Mouse (Mus musculus): ENCODE results near the gene Slc7a5. TPM values are rescaled to one million over a fixed set of nuclear protein-coding genes. Genes with fewer than 3 reads are reported as not detected.

The Slc7a5 gene
- polyA plus RNA-seq, 1 experiment from 2014 or later = 11.6 TPM

- peak overlapping the region; percentile 99 for H3K4me2 ChIP-seq (ENCODE audit: low read depth, low read length)
- H3K27ac ChIP-seq (ENCODE audit: low read length) = no peak overlapping the region
- no peak overlapping the region for H3K4me3 ChIP-seq (ENCODE audit: low read length)
- H3K4me1 ChIP-seq (ENCODE audit: control insufficient read depth, insufficient read depth, low read length) = peaks cover 29% of the 10 kb centered on the region
- WGBS = 84% methylated on average over 9 of the region's 9 CpGs
- no peaks in the 10 kb centered on the region for H3K36me3 ChIP-seq (ENCODE audit: control insufficient read depth, insufficient read depth, low read length)
- no peaks in the 10 kb centered on the region for H3K27me3 ChIP-seq (replicated peaks; ENCODE audit: control insufficient read depth, insufficient read depth, low read length)
- no peaks in the 10 kb centered on the region for H3K9me3 ChIP-seq (ENCODE audit: control insufficient read depth, low read length)
- no peak overlapping the region for H3K9ac ChIP-seq (ENCODE audit: low read depth, low read length)
- ATAC-seq = no peak
These were observed 2.5 kb downstream of the Slc7a5 start for GRCm38 (mm10) chr8:121904999-121905398.

DNA sequence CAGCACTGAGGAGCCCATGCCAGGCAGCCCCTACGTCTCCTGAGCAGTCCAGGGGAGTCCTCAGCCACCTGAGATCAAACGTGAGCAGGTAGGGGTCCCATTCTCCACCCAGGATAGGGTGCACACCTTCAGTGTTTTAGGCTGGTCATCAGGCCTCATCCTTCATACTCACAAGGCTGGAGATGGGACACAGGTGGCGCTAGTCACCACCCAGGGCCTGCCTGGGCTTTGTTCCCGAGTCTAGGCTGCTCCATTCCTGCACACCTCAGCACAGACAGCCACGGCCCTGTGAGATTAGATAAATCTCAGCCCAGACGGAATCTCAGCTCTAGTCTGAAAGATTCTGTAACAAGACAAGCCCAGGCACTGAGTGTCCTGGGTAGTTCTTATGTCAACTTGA lies 3.5 kb downstream of the Slc7a5 start:
- H3K9ac ChIP-seq (ENCODE audit: low read depth, low read length) = no peak overlapping the region
- no peaks in the 10 kb centered on the region for H3K36me3 ChIP-seq (ENCODE audit: control insufficient read depth, insufficient read depth, low read length)
- peaks cover 36% of the 10 kb centered on the region for H3K4me1 ChIP-seq (ENCODE audit: control insufficient read depth, insufficient read depth, low read length)
- no peak overlapping the region for H3K27ac ChIP-seq (ENCODE audit: low read length)
- ATAC-seq = no peak
- no peak overlapping the region for H3K4me3 ChIP-seq (ENCODE audit: low read length)
- WGBS = 55% methylated on average over 6 of the region's 6 CpGs
- no peaks in the 10 kb centered on the region for H3K27me3 ChIP-seq (replicated peaks; ENCODE audit: control insufficient read depth, insufficient read depth, low read length)
- H3K9me3 ChIP-seq (ENCODE audit: control insufficient read depth, low read length) = no peaks in the 10 kb centered on the region
- no peak overlapping the region for H3K4me2 ChIP-seq (ENCODE audit: low read depth, low read length)

GRCm38 (mm10) chr8:121901498-121902236 lies 5.8 kb downstream of the Slc7a5 start:
- WGBS = 55% methylated on average over 8 of the region's 8 CpGs
- no peaks in the 10 kb centered on the region for H3K27me3 ChIP-seq (replicated peaks; ENCODE audit: control insufficient read depth, insufficient read depth, low read length)
- H3K9ac ChIP-seq (ENCODE audit: low read depth, low read length) = no peak overlapping the region
- no peak overlapping the region for H3K4me3 ChIP-seq (ENCODE audit: low read length)
- no peaks in the 10 kb centered on the region for H3K9me3 ChIP-seq (ENCODE audit: control insufficient read depth, low read length)
- peaks cover 48% of the 10 kb centered on the region for H3K4me1 ChIP-seq (ENCODE audit: control insufficient read depth, insufficient read depth, low read length)
- no peak overlapping the region for H3K27ac ChIP-seq (ENCODE audit: low read length)
- no peak for ATAC-seq
- no peak overlapping the region for H3K4me2 ChIP-seq (ENCODE audit: low read depth, low read length)
- H3K36me3 ChIP-seq (ENCODE audit: control insufficient read depth, insufficient read depth, low read length) = no peaks in the 10 kb centered on the region

- Histone ChIP-seq H3K9me3 (ENCODE audit: control insufficient read depth, low read length) (no peaks in the 10 kb centered on the region), H3K4me3 (ENCODE audit: low read length) (no peak overlapping the region), H3K4me1 (ENCODE audit: control insufficient read depth, insufficient read depth, low read length) (peaks cover 47% of the 10 kb centered on the region), H3K27me3 (replicated peaks; ENCODE audit: control insufficient read depth, insufficient read depth, low read length) (no peaks in the 10 kb centered on the region), H3K9ac (ENCODE audit: low read depth, low read length) (peak overlapping the region; percentile 38; the same call in 1 of the 2 replicates), H3K27ac (ENCODE audit: low read length) (peak overlapping the region; percentile 99), H3K36me3 (ENCODE audit: control insufficient read depth, insufficient read depth, low read length) (no peaks in the 10 kb centered on the region), H3K4me2 (ENCODE audit: low read depth, low read length) (no peak overlapping the region; the same call in 1 of the 2 replicates)
- 74% methylated on average over 18 of the region's 18 CpGs for WGBS
- ATAC-seq = no peak
These were observed 8.1 kb downstream of the Slc7a5 start for GRCm38 (mm10) chr8:121899180-121900044.

DNA sequence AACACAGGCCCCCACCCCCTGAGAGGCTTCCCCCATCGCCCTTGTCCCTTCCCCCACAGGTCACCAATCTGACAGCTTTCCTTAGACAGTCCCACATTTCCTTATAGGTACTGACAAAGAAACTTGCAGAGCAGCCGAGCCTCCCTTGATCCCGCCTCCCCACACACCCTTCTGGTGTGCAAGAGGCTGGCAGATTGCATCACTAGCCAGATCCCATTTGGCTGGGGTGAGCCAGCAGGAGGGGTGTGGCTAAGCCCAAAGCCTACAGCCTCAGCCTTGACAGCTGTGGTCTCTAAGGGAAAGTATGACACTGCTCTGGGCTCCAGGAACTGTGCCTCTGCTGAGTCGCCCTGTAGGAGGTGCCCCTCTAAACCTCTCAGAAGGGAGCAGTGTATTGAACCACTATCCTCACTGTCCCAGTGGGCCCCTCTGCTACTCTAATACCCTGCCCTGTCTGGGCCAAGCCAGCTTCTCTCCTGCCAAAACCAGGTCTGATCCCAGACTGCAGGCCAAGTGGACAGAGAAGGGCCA lies 9.0 kb downstream of the Slc7a5 start:
- Histone ChIP-seq H3K4me2 (ENCODE audit: low read depth, low read length) (peak overlapping the region; percentile 53), H3K4me3 (ENCODE audit: low read length) (peak overlapping the region; percentile 33), H3K27ac (ENCODE audit: low read length) (peak overlapping the region; percentile 99), H3K9me3 (ENCODE audit: control insufficient read depth, low read length) (no peaks in the 10 kb centered on the region), H3K27me3 (replicated peaks; ENCODE audit: control insufficient read depth, insufficient read depth, low read length) (no peaks in the 10 kb centered on the region), H3K9ac (ENCODE audit: low read depth, low read length) (peak overlapping the region; percentile 38), H3K36me3 (ENCODE audit: control insufficient read depth, insufficient read depth, low read length) (no peaks in the 10 kb centered on the region), H3K4me1 (ENCODE audit: control insufficient read depth, insufficient read depth, low read length) (peaks cover 41% of the 10 kb centered on the region)
- WGBS = 0% methylated on average over 4 of the region's 4 CpGs
- ATAC-seq = peak; percentile 94

DNA sequence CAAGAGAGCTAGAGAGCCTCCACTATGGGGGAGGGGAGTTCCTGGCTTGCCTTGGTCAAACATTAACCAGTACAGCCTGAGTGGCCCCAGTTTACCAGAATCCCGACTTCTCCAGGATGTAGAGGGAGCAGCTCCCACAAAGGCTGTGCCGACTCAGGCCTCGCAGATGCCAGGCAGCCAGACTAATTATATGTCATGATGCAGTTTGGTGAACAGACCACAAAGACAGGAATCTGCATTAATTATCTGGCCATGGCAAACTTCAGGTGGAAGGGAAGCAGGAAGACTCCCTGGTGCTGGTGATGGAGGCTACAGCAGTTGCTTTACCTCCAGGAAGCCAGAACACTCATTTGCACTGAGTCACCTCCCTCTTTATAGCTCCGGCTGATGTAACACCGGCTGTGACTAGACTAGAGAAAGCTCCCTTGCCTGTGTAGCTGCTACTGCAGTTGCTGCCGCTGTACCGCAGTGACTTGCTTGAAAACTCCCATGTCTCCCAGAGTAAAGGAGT lies 9.6 kb downstream of the Slc7a5 start:
- Histone ChIP-seq H3K9ac (ENCODE audit: low read depth, low read length) (peak overlapping the region; percentile 38), H3K4me1 (ENCODE audit: control insufficient read depth, insufficient read depth, low read length) (peaks cover 41% of the 10 kb centered on the region)
- 8% methylated on average over 7 of the region's 7 CpGs for WGBS

DNA sequence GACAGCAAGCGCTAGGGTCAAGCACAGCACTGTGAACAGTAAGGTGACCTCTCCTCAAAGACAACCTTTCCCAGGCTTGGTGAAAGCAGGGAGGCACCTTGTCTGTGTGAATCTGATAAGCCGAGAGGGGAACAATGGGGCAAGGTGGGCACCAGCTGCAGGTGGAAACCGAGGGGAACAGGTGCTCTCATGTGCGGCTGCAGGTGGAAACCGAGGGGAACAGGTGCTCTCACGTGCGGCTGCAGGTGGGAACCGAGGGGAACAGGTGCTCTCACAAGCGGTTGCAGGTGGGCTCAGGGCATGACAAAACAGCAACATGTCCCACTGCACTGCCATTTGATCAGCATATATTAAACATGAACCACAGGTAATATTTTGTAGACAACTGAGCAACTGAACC lies 10.3 kb downstream of the Slc7a5 start:
- H3K9me3 ChIP-seq (ENCODE audit: control insufficient read depth, low read length) = no peaks in the 10 kb centered on the region
- H3K27me3 ChIP-seq (replicated peaks; ENCODE audit: control insufficient read depth, insufficient read depth, low read length) = no peaks in the 10 kb centered on the region
- 65% methylated on average over 9 of the region's 9 CpGs for WGBS
- no peak overlapping the region; the same call in 1 of the 2 replicates for H3K4me3 ChIP-seq (ENCODE audit: low read length)
- peak overlapping the region; percentile 99 for H3K27ac ChIP-seq (ENCODE audit: low read length)
- H3K36me3 ChIP-seq (ENCODE audit: control insufficient read depth, insufficient read depth, low read length) = no peaks in the 10 kb centered on the region
- peaks cover 41% of the 10 kb centered on the region for H3K4me1 ChIP-seq (ENCODE audit: control insufficient read depth, insufficient read depth, low read length)
- no peak for ATAC-seq
- H3K4me2 ChIP-seq (ENCODE audit: low read depth, low read length) = peak overlapping the region; percentile 53
- peak overlapping the region; percentile 38; the same call in 1 of the 2 replicates for H3K9ac ChIP-seq (ENCODE audit: low read depth, low read length)

More for the DNA sequence above, 9.6 kb downstream of the Slc7a5 start:
- ATAC-seq = peak; percentile 71
- H3K4me2 ChIP-seq (ENCODE audit: low read depth, low read length) = peak overlapping the region; percentile 53
- no peaks in the 10 kb centered on the region for H3K9me3 ChIP-seq (ENCODE audit: control insufficient read depth, low read length)
- H3K4me3 ChIP-seq (ENCODE audit: low read length) = peak overlapping the region; percentile 33
- peak overlapping the region; percentile 99 for H3K27ac ChIP-seq (ENCODE audit: low read length)
- H3K36me3 ChIP-seq (ENCODE audit: control insufficient read depth, insufficient read depth, low read length) = no peaks in the 10 kb centered on the region
- no peaks in the 10 kb centered on the region for H3K27me3 ChIP-seq (replicated peaks; ENCODE audit: control insufficient read depth, insufficient read depth, low read length)

DNA sequence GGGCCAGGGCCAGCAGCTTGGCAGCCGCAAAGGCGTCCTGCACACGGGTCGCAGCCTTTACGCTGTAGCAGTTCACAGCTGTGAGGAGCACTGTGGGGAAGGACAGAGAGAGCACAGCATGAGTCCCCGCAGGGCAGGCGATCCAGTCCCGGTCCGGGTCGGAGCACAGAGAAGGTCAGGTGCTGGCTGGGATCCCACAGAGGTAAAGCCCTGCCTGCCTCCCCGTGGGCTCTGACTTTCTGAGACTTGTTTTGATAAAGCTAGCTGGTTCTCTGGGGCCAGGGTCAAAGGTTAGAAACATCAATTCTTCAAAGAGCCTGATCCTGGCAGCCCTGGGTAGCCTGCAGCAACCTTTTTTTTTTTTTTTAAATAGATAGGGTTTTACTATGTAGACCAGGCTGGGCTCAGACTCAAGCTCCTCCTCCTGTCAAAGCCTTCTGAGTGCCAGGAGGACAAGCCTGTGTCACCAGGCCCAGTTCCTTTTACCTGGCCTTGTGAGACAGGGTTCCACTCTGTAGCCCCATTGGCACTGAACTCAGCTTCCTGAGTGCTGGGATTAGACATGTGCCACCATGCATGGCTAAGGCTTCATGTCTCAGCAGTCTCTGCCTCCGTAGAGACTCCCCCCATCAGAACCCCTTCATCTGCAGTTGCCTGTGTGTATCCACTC lies 10.9 kb downstream of the Slc7a5 start:
- Histone ChIP-seq H3K9me3 (ENCODE audit: control insufficient read depth, low read length) (no peaks in the 10 kb centered on the region), H3K27me3 (replicated peaks; ENCODE audit: control insufficient read depth, insufficient read depth, low read length) (no peaks in the 10 kb centered on the region), H3K4me3 (ENCODE audit: low read length) (no peak overlapping the region), H3K27ac (ENCODE audit: low read length) (peak overlapping the region; percentile 99), H3K4me1 (ENCODE audit: control insufficient read depth, insufficient read depth, low read length) (peaks cover 37% of the 10 kb centered on the region), H3K36me3 (ENCODE audit: control insufficient read depth, insufficient read depth, low read length) (no peaks in the 10 kb centered on the region), H3K9ac (ENCODE audit: low read depth, low read length) (peak overlapping the region; percentile 38; the same call in 1 of the 2 replicates), H3K4me2 (ENCODE audit: low read depth, low read length) (0 out of 2 replicates have a peak overlapping the region, but pooled peaks have one; percentile 1)
- no peak for ATAC-seq
- WGBS = 36% methylated on average over 12 of the region's 12 CpGs

All from intestine, embryonic 16.5 days (tissue).